Mouse (Mus musculus) liver, embryonic 14.5 days (tissue): ENCODE measurements at regions not wholly inside any gene's neighbourhood (a gene's known extent, or its start where the extent isn't known, plus 50 kb on each side); places are given as distances from the start of the nearest gene placed in this dataset.

ENCODE experiments used
- CTCF ChIP-seq: IDR thresholded peaks from 2 replicates; pipeline ENCODE4 v1.5.1; 2016; ENCODE audit warnings: antibody characterized with exemption, low read depth, control low read depth
- EP300 ChIP-seq: IDR thresholded peaks from 2 replicates; pipeline ENCODE4 v1.6.1; 2016; ENCODE audit warnings: antibody characterized with exemption, low read depth

GRCm38 (mm10) chr9:116352801-116353494 lies 177.8 kb upstream of the Tgfbr2 start:
- TF ChIP-seq CTCF = no peak
- no peak for TF ChIP-seq EP300
